Mouse (Mus musculus) embryonic facial prominence, embryonic 11.5 days (tissue): ENCODE measurements around the gene U2af2. TPM values are rescaled to one million over a fixed set of nuclear protein-coding genes. Genes with fewer than 3 reads are reported as not detected.

Experiments used
- ATAC-seq: fragments of 200-750 bp; cut with Nextera tagmentation; replicated peaks from 2 replicates; pipeline ENCODE4 v1.8.0; 2017; ENCODE audit warnings: low read depth; ENCODE audit not compliant: insufficient number of reproducible peaks, low FRiP score, low TSS enrichment
- DNase-seq: peaks from one replicate; pipeline ENCODE4 v3.0.0-alpha.2; 2015; ENCODE audit warnings: low spot score
- H3K27ac ChIP-seq: fragments of 300-500 bp; sonication (generic); replicated peaks from 2 replicates; pipeline ENCODE4 v1.5.1; 2014; ENCODE audit warnings: mild to moderate bottlenecking, low read depth, low read length, control low read depth
- H3K27me3 ChIP-seq: fragments of 300-500 bp; sonication (generic); 2 replicates; pipeline ENCODE4 v1.6.1; 2014; ENCODE audit warnings: mild to moderate bottlenecking, low read length, moderate library complexity, mixed read lengths; ENCODE audit not compliant: control insufficient read depth, insufficient read depth
- H3K36me3 ChIP-seq: fragments of 300-500 bp; sonication (generic); replicated peaks from 2 replicates; pipeline ENCODE4 v1.6.1; 2014; ENCODE audit warnings: low read depth, mild to moderate bottlenecking, low read length, moderate library complexity, mixed read lengths; ENCODE audit not compliant: control insufficient read depth, insufficient read depth
- H3K4me1 ChIP-seq: fragments of 300-500 bp; sonication (generic); 2 replicates; pipeline ENCODE4 v1.6.1; 2014; ENCODE audit warnings: low read length, mixed read lengths; ENCODE audit not compliant: control insufficient read depth, insufficient read depth
- H3K4me2 ChIP-seq: fragments of 300-500 bp; sonication (generic); 2 replicates; pipeline ENCODE4 v1.6.1; 2014; ENCODE audit warnings: low read depth, mild to moderate bottlenecking, control low read depth, low read length, moderate library complexity
- H3K4me3 ChIP-seq: fragments of 300-500 bp; sonication (generic); 2 replicates; pipeline ENCODE4 v1.5.1; 2014; ENCODE audit warnings: low read depth, low read length, control low read depth
- H3K9ac ChIP-seq: fragments of 300-500 bp; sonication (generic); replicated peaks from 2 replicates; pipeline ENCODE4 v1.6.1; 2014; ENCODE audit warnings: mild to moderate bottlenecking, control low read depth, low read length
- H3K9me3 ChIP-seq: fragments of 300-500 bp; sonication (generic); replicated peaks from 2 replicates; pipeline ENCODE4 v1.6.1; 2016; ENCODE audit warnings: mild to moderate bottlenecking, low read length, inconsistent platforms, mixed read lengths; ENCODE audit not compliant: control insufficient read depth
- WGBS: fragments of 180-500 bp; shearing (Covaris S2); extraction: QIAGEN DNeasy Blood & Tissue Kit; methylation state at CpG from one replicate; pipeline ENCODE4 v1.1.7; 2014; 5-methylcytosine and 5-hydroxymethylcytosine counted together
- polyA plus RNA-seq: library from polyadenylated mRNA; unstranded; fragments of >200 nt; fragmentation: Nextera tagmentation; extraction: Ambion mirVana; gene quantifications from 2 replicates; pipeline ENCODE4 v1.2.1, GENCODE M21; 2014

The U2af2 gene
- 156 and 164 TPM in 2 replicates for polyA plus RNA-seq

- ATAC-seq (peak; percentile 85), DNase-seq (peak; percentile 93)
- peak within 1 kb of the TSS; percentile 74 for H3K4me3 ChIP-seq
- H3K9ac ChIP-seq: peak within 1 kb of the TSS; percentile 78
- H3K9me3 ChIP-seq: no peaks in the 10 kb centered on the region
- H3K27me3 ChIP-seq: peaks cover 2% of the 10 kb centered on the region; the same call in 1 of the 2 replicates
- under 1% methylated on average over 54 of the region's 65 CpGs for WGBS
- H3K36me3 ChIP-seq: no peaks in the 10 kb centered on the region; the same call in 1 of the 2 replicates
- peaks cover 6% of the 10 kb centered on the region; the same call in 1 of the 2 replicates for H3K4me1 ChIP-seq
- H3K4me2 ChIP-seq: peak within 1 kb of the TSS; percentile 82
- peak within 1 kb of the TSS; percentile 96 for H3K27ac ChIP-seq
These were observed at the start of gene U2af2 for GRCm38 (mm10) chr7:5061774-5062359. Gene U2af2 (plus strand): TSS chr7:5062143.

GRCm38 (mm10) chr7:5012681-5013513 lies 49.0 kb upstream of the U2af2 start:
- H3K27ac ChIP-seq: no peak overlapping the region
- H3K9ac ChIP-seq: no peak overlapping the region
- no peaks in the 10 kb centered on the region for H3K27me3 ChIP-seq
- 0 out of 2 replicates have a peak overlapping the region, but pooled peaks have one; percentile 5 for H3K4me3 ChIP-seq
- DNase-seq (no peak), ATAC-seq (no peak)
- no peaks in the 10 kb centered on the region; the same call in 1 of the 2 replicates for H3K4me1 ChIP-seq
- H3K36me3 ChIP-seq: peaks cover 33% of the 10 kb centered on the region
- 92% methylated on average over 27 of the region's 27 CpGs for WGBS
- no peaks in the 10 kb centered on the region for H3K9me3 ChIP-seq
- no peak overlapping the region for H3K4me2 ChIP-seq

- no peaks in the 10 kb centered on the region for H3K27me3 ChIP-seq
- peak within 1 kb of the TSS; percentile 97 for H3K27ac ChIP-seq
- under 1% methylated on average over 42 of the region's 42 CpGs for WGBS
- H3K4me2 ChIP-seq: peak within 1 kb of the TSS; percentile 54
- peak within 1 kb of the TSS; percentile 62 for H3K4me3 ChIP-seq
- ATAC-seq (peak; percentile 73), DNase-seq (peak; percentile 99)
- no peaks in the 10 kb centered on the region; the same call in 1 of the 2 replicates for H3K4me1 ChIP-seq
- H3K9me3 ChIP-seq: no peaks in the 10 kb centered on the region
- peak within 1 kb of the TSS; percentile 80 for H3K9ac ChIP-seq
- H3K36me3 ChIP-seq: peaks cover 22% of the 10 kb centered on the region
These were observed 47.5 kb upstream of the U2af2 start, which contains the start of the genes Zfp524 and Fiz1 for GRCm38 (mm10) chr7:5014251-5015117. Gene Zfp524 (plus strand): TSS chr7:5014415. Gene Fiz1 (minus strand): TSS chr7:5014697.

GRCm38 (mm10) chr7:5015118-5016001 lies 46.6 kb upstream of the U2af2 start, which contains the start of gene Gm44973:
Gene Gm44973 (plus strand): TSS chr7:5015496.
- DNase-seq: peak; percentile 96
- under 1% methylated on average over 33 of the region's 76 CpGs for WGBS

GRCm38 (mm10) chr7:5016057-5016456 lies 45.9 kb upstream of the U2af2 start:
- no peak for DNase-seq
- H3K27ac ChIP-seq: peak overlapping the region; percentile 97
- no peaks in the 10 kb centered on the region for H3K27me3 ChIP-seq
- peak overlapping the region; percentile 62 for H3K4me3 ChIP-seq
- 68% methylated on average over 3 of the region's 3 CpGs for WGBS
- peaks cover 13% of the 10 kb centered on the region for H3K36me3 ChIP-seq
- no peaks in the 10 kb centered on the region; the same call in 1 of the 2 replicates for H3K4me1 ChIP-seq
- no peaks in the 10 kb centered on the region for H3K9me3 ChIP-seq
- no peak for ATAC-seq
- H3K9ac ChIP-seq: peak overlapping the region; percentile 73; the same call in 1 of the 2 replicates
- H3K4me2 ChIP-seq: peak overlapping the region; percentile 54

More at GRCm38 (mm10) chr7:5015118-5016001, 46.6 kb upstream of the U2af2 start, which contains the start of gene Gm44973:
- H3K36me3 ChIP-seq: peaks cover 16% of the 10 kb centered on the region
- H3K4me3 ChIP-seq: peak within 1 kb of the TSS; percentile 62
- H3K4me1 ChIP-seq: no peaks in the 10 kb centered on the region; the same call in 1 of the 2 replicates
- H3K9ac ChIP-seq: peak within 1 kb of the TSS; percentile 80
- no peaks in the 10 kb centered on the region for H3K9me3 ChIP-seq
- H3K4me2 ChIP-seq: peak within 1 kb of the TSS; percentile 54
- peak; percentile 79 for ATAC-seq
- H3K27ac ChIP-seq: peak within 1 kb of the TSS; percentile 97
- no peaks in the 10 kb centered on the region for H3K27me3 ChIP-seq

GRCm38 (mm10) chr7:5016920-5017319 lies 45.0 kb upstream of the U2af2 start:
- no peak overlapping the region for H3K4me2 ChIP-seq
- no peak overlapping the region for H3K9ac ChIP-seq
- no peaks in the 10 kb centered on the region; the same call in 1 of the 2 replicates for H3K4me1 ChIP-seq
- no peaks in the 10 kb centered on the region for H3K9me3 ChIP-seq
- H3K27ac ChIP-seq: no peak overlapping the region
- ATAC-seq (no peak), DNase-seq (no peak)
- H3K36me3 ChIP-seq: peaks cover 6% of the 10 kb centered on the region
- no peak overlapping the region for H3K4me3 ChIP-seq
- 96% methylated on average over 2 of the region's 2 CpGs for WGBS
- H3K27me3 ChIP-seq: no peaks in the 10 kb centered on the region

GRCm38 (mm10) chr7:5017352-5017751 lies 44.6 kb upstream of the U2af2 start:
- DNase-seq (no peak), ATAC-seq (no peak)
- Histone ChIP-seq H3K9me3 (no peaks in the 10 kb centered on the region), H3K27ac (no peak overlapping the region), H3K4me1 (no peaks in the 10 kb centered on the region; the same call in 1 of the 2 replicates), H3K9ac (no peak overlapping the region), H3K4me3 (no peak overlapping the region), H3K27me3 (no peaks in the 10 kb centered on the region), H3K4me2 (no peak overlapping the region), H3K36me3 (peaks cover 4% of the 10 kb centered on the region)
- 95% methylated on average over 16 of the region's 16 CpGs for WGBS
